Mouse (Mus musculus): ENCODE measurements around the gene Dnajc21. TPM values are rescaled to one million over a fixed set of nuclear protein-coding genes. Genes with fewer than 3 reads are reported as not detected.
"Not testable (repeated sequence)": the region's sequence is repeated elsewhere in the genome, so short reads cannot be mapped to it uniquely, and the experiment has no call there.

Dnajc21 gene
- polyA plus RNA-seq (2015; fragmentation: Nextera tagmentation; extraction: Ambion mirVana) = 12.1 and 12.3 TPM in 2 replicates

DNA sequence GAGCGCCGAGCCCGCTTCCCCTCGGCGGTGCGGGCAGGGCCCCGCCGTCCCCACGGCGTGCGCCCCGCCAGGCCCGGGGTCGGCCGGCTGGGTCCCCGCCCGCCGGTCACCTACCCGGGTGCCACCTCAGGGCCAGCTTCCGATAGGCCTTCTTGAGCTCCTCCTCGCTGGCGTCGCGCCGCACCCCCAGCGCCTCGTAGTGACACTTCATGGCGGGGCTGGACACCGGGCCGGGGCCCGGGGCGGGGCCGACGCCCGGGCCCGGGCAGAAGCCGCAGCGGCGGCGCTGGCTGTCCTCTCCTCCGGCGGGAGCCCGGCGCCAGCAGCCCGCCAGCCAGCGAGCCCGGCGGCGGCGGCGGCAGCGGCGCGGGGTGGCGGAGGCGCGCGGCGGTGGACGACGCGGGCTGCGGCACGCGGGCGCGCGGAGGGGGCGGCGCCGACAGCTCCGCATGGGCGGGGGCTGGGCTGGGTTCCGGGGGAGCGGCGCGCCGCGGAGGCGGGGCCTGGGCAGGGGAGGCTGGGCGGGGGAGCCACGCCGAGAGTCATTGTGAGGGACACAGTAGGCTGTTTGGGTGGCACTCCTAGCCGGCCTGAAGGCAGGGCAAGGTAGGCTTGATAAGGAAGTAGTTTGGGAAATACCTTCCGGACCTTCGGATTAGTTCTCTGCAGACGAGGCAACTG is at the start of gene Dnajc21:
TSS of gene Dnajc21 (minus strand) at position 366 of the 681 bp plus-strand sequence.
- peak within 1 kb of the TSS; percentile 87 for H3K9ac ChIP-seq
- peaks cover 14% of the 10 kb centered on the region for H3K4me1 ChIP-seq
- peaks cover 8% of the 10 kb centered on the region for H3K36me3 ChIP-seq
- H3K4me2 ChIP-seq (replicated peaks) = peak within 1 kb of the TSS; percentile 89
- no peaks in the 10 kb centered on the region for H3K27me3 ChIP-seq
- H3K4me3 ChIP-seq = peak within 1 kb of the TSS; percentile 87
- peak; percentile 95 for ATAC-seq (ENCODE audit: low FRiP score, low read depth)
- WGBS = under 1% methylated on average over 59 of the region's 87 CpGs
- no peaks in the 10 kb centered on the region for H3K9me3 ChIP-seq
- H3K27ac ChIP-seq = peak within 1 kb of the TSS; percentile 67; the same call in 1 of the 2 replicates

DNA sequence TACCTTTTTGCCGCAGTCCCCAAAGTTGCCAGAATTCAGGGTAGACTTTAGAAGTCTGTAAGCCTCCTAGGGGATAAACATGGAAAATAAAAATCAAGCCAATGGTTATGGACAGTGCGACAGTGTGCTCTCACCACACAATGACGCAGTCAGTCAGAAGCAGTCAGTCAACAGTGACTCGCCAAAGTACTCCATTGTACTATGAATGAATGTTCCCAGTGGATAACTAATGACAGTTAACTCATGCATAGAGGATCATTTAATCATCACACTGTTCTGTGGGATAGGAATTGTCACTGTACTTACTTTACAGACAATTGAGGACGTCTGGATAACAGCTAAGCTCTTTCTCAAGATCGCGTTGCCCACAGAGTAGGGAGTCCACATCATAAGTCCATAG is 44.9 kb upstream of the Dnajc21 start:
- no peak for ATAC-seq (ENCODE audit: low FRiP score, low read depth)
- Histone ChIP-seq H3K9me3 (no peaks in the 10 kb centered on the region), H3K9ac (no peak overlapping the region), H3K27ac (no peak overlapping the region), H3K4me3 (no peak overlapping the region), H3K4me1 (no peaks in the 10 kb centered on the region), H3K36me3 (no peaks in the 10 kb centered on the region), H3K27me3 (no peaks in the 10 kb centered on the region), H3K4me2 (replicated peaks) (no peak overlapping the region)
- 87% methylated on average over 7 of the region's 7 CpGs for WGBS

DNA sequence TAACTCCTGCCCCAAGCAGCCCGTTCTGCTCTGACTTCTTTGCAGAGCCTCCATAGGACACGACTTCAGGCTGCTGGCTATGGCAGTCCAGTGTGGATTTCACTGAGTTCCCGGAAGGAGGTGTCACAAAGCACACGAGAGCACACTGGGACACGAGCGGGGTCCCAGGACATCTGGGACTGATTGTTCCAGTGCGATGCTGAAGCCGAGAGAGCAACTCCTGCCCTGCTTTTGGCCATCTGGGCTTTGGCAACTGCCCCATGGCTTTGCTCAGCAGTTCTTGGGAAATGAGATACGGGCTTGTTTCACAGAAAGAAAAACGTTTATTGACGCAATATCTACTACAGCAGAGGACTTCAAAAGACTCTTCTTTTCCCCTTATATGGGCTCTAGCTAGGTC is 35.8 kb upstream of the Dnajc21 start:
- Histone ChIP-seq H3K36me3 (no peaks in the 10 kb centered on the region), H3K9me3 (no peaks in the 10 kb centered on the region), H3K27ac (no peak overlapping the region), H3K4me1 (0 out of 2 replicates have a peak, but pooled peaks cover 4% of the 10 kb centered on the region), H3K4me3 (no peak overlapping the region), H3K9ac (no peak overlapping the region), H3K27me3 (no peaks in the 10 kb centered on the region), H3K4me2 (replicated peaks) (peak overlapping the region; percentile 26)
- ATAC-seq (ENCODE audit: low FRiP score, low read depth) = no peak
- 23% methylated on average over 11 of the region's 11 CpGs for WGBS

DNA sequence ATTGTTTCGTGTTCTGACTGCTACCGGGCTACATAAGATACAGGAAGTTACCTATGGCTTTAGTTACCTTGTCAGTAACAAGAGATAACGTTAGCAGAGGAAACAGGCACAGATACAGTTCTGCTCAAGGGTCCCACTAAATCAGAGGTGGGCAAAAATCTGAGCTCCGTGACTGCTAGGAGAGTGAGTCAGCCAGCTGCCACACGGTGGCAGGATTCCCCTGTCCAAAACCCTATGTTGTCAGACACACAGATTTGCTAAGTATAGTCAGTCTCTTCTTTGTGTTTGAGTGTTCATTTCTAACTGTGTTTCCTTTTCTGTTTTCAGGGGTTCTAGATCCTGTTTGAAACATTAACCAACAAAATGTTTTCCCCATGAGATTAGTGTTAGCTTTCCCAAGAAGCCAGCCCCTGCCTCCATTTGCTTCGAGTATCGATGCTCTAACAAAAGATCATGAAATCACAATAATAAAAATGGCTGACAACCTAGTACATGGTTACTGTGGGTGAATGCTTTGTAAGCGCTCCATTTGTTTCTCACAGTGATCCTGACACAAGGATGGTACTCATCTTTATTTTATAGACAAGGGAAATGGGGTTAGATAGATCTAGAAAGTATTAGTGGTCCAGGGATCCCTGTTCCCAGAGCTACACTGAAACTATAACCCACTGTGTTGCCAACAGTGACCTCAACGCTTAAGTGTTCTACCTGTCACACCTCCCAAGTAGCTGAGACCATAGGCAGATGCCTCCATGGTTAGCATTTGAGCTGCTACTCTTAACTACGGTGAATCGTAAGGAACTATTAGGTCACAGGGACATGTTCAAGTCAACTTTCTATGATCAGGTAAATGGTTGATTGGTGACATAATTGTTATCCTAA is 30.8 kb upstream of the Dnajc21 start:
- peaks cover 4% of the 10 kb centered on the region for H3K36me3 ChIP-seq
- H3K9me3 ChIP-seq = no peaks in the 10 kb centered on the region
- H3K4me2 ChIP-seq (replicated peaks) = no peak overlapping the region
- H3K4me3 ChIP-seq = no peak overlapping the region
- H3K4me1 ChIP-seq = 0 out of 2 replicates have a peak, but pooled peaks cover 2% of the 10 kb centered on the region
- H3K27me3 ChIP-seq = no peaks in the 10 kb centered on the region
- ATAC-seq (ENCODE audit: low FRiP score, low read depth) = peak; percentile 85
- H3K27ac ChIP-seq = no peak overlapping the region
- WGBS = 53% methylated on average over 11 of the region's 11 CpGs
- H3K9ac ChIP-seq = no peak overlapping the region

DNA sequence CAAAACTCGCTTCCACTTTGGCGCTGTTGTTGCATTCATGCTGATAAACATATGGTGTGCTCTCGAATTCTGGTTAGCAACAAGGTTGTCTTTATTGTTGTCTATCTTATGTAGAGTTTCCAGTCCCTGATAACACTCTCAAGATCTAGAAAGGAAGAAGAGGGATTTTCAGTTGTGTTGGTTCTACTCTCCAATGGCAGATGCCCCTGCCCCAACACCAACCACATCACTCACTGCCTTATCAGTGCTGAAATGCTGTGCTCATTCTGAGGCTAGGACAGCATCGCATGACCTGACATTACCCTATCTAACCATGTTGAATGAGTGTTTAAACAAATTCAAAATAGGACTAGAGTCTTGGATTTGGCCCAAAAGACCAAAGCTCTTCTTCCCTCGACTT is 29.7 kb upstream of the Dnajc21 start:
- no peaks in the 10 kb centered on the region for H3K27me3 ChIP-seq
- WGBS = 85% methylated on average over 5 of the region's 5 CpGs
- no peak for ATAC-seq (ENCODE audit: low FRiP score, low read depth)
- no peak overlapping the region for H3K27ac ChIP-seq
- H3K4me2 ChIP-seq (replicated peaks) = no peak overlapping the region
- peaks cover 8% of the 10 kb centered on the region for H3K36me3 ChIP-seq
- no peak overlapping the region for H3K9ac ChIP-seq
- no peaks in the 10 kb centered on the region for H3K4me1 ChIP-seq
- H3K9me3 ChIP-seq = no peaks in the 10 kb centered on the region
- no peak overlapping the region for H3K4me3 ChIP-seq

DNA sequence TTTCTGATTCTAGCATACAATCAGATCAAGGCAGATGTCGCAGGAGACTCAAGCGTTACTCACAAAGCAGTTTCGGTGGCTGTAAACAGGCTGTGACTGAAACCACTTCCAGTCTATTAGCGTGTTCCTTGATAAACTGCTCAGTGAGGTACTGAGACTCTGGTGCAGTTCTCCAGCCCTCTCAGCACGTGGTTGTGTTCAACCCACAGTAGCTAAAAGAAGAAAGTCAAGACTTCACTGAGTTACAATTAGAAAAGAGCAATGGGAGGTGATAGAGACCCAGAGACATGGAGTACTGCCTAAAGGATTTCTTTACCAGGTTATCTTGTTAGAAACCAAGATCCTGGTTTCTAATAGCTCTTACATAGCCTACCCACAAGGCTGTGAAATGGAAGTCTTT is 29.3 kb upstream of the Dnajc21 start:
- Histone ChIP-seq H3K4me1 (no peaks in the 10 kb centered on the region), H3K9me3 (no peaks in the 10 kb centered on the region), H3K9ac (no peak overlapping the region), H3K27me3 (no peaks in the 10 kb centered on the region), H3K27ac (no peak overlapping the region), H3K4me3 (no peak overlapping the region), H3K4me2 (replicated peaks) (no peak overlapping the region), H3K36me3 (peaks cover 10% of the 10 kb centered on the region)
- no peak for ATAC-seq (ENCODE audit: low FRiP score, low read depth)
- 72% methylated on average over 5 of the region's 5 CpGs for WGBS

DNA sequence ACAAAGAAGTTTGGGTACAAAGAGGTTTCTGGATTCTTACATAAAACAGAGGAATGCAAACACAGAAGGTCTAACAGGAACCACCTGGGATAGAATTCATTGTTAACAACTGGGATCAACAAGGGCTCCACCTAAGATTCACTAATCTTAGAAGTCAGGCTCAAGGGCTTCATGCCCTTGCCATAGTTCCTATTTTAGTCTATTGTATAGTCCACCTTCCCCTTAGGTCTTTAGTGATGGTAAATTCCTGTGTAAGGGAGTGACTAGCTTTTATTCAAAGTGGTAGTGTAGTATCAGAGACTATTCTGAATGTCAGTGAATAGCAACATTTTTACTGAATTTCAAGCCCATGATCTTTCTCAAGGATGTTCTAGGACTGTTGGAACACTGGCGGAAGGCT is 26.4 kb upstream of the Dnajc21 start:
- H3K27ac ChIP-seq; ATAC-seq (ENCODE audit: low FRiP score, low read depth); H3K4me1 ChIP-seq; H3K4me2 ChIP-seq (replicated peaks); H3K4me3 ChIP-seq; H3K27me3 ChIP-seq; H3K9ac ChIP-seq; H3K9me3 ChIP-seq: not testable (repeated sequence)
- H3K36me3 ChIP-seq = peaks cover 39% of the 10 kb centered on the region
- 97% methylated on average over 1 of the region's 1 CpGs for WGBS

DNA sequence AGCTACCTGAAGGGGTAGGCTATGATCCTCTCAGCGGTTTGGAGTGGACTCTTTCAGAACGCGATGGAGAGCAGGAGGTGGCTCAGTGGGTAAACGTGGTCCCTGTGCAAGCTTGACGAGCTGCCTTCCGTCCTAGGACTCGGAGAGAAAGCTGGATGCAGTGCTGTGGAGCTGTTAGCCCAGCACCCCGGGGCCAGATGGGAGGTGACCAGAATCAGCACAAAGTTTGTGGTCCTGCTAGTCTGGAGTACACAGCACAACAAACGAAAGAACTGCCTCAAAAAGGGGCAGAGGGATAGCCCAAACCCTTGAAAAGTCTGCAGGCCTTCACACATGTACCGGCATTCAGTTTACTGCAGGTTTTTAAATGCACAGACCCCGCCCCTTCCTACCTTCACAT is 25.6 kb upstream of the Dnajc21 start:
- no peak overlapping the region for H3K9ac ChIP-seq
- no peak overlapping the region for H3K4me2 ChIP-seq (replicated peaks)
- H3K27me3 ChIP-seq = no peaks in the 10 kb centered on the region
- H3K9me3 ChIP-seq = no peaks in the 10 kb centered on the region
- no peak for ATAC-seq (ENCODE audit: low FRiP score, low read depth)
- H3K4me3 ChIP-seq = no peak overlapping the region
- WGBS = 93% methylated on average over 11 of the region's 11 CpGs
- H3K36me3 ChIP-seq = peaks cover 39% of the 10 kb centered on the region
- H3K27ac ChIP-seq = no peak overlapping the region
- no peaks in the 10 kb centered on the region for H3K4me1 ChIP-seq

DNA sequence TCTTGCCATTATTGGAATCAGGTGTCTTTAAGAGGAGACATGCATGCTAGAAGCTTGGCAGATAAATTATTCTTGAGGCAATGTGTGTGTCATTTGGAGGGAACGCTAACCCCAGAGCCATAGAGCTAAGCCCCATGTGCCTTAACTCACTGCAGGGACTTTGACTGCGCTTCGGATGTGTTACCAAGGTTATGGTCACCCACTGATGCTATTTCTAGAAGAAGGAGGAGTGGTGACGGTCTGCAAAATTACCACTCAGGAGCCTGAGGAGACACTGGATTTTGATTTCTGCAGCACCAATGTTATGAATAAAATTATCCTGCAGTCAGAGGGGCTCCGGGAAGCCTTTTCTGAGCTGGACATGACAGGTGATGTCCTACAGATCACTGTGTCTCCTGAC is 19.8 kb upstream of the Dnajc21 start:
- H3K36me3 ChIP-seq = peaks cover 47% of the 10 kb centered on the region
- ATAC-seq (ENCODE audit: low FRiP score, low read depth) = no peak
- H3K27ac ChIP-seq = no peak overlapping the region
- WGBS = 87% methylated on average over 5 of the region's 5 CpGs
- H3K4me2 ChIP-seq (replicated peaks) = no peak overlapping the region
- no peak overlapping the region for H3K4me3 ChIP-seq
- H3K4me1 ChIP-seq = peaks cover 12% of the 10 kb centered on the region
- H3K9ac ChIP-seq = no peak overlapping the region
- H3K27me3 ChIP-seq = no peaks in the 10 kb centered on the region
- H3K9me3 ChIP-seq = no peaks in the 10 kb centered on the region

DNA sequence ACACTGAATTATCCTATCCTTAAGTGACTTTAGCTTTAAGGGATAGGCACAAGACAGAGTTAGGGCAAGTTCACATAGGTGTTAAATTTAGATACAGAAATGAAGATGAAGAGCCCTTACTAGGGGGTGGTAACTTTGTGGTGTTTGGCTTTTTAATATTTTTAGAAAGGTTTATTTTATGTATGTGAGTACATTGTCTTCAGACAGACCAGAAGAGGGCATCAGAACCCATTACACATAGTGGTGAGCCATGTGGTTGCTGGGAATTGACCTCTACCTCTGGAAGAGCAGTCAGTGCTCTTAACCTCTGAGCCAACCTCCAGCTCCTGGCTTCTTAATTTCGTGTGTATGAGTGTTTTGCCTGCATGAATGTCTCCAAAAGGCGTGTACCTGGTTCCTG is 16.9 kb upstream of the Dnajc21 start:
- 60% methylated on average over 2 of the region's 2 CpGs for WGBS
- ATAC-seq (ENCODE audit: low FRiP score, low read depth) = no peak

DNA sequence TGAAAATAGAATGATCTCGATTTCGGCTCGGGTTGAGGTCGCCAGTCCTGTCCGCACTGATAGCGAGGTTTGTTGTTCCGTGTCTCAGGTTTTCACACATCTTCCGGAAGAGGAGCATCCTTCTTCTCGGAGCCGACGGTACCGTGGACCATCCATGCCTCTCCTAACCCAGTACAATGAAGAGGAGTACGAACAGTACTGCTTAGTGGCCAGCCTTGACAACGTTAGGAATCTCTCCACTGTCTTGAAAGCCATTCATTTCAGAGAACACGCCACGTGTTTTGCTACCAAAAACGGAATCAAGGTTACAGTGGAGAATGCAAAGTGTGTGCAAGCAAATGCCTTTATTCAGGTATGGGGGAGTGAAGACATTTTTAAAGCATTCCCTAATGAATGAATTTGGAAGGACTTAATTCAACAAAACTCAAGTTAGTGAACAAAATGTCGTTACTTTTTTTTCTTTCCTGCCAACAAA is 16.1 kb upstream of the Dnajc21 start:
- peak overlapping the region; percentile 80 for H3K4me2 ChIP-seq (replicated peaks)
- H3K4me1 ChIP-seq = peaks cover 23% of the 10 kb centered on the region
- peak overlapping the region; percentile 87 for H3K9ac ChIP-seq
- ATAC-seq (ENCODE audit: low FRiP score, low read depth) = peak; percentile 17
- peak overlapping the region; percentile 79 for H3K27ac ChIP-seq
- WGBS = under 1% methylated on average over 18 of the region's 18 CpGs
- H3K27me3 ChIP-seq = no peaks in the 10 kb centered on the region
- H3K36me3 ChIP-seq = peaks cover 35% of the 10 kb centered on the region
- no peaks in the 10 kb centered on the region for H3K9me3 ChIP-seq
- H3K4me3 ChIP-seq = peak overlapping the region; percentile 83

More for the DNA sequence above, 16.9 kb upstream of the Dnajc21 start:
- Histone ChIP-seq H3K9me3 (no peaks in the 10 kb centered on the region), H3K4me3 (peak overlapping the region; percentile 83), H3K36me3 (peaks cover 34% of the 10 kb centered on the region), H3K4me2 (replicated peaks) (peak overlapping the region; percentile 80), H3K4me1 (peaks cover 23% of the 10 kb centered on the region), H3K27me3 (no peaks in the 10 kb centered on the region), H3K9ac (peak overlapping the region; percentile 39; the same call in 1 of the 2 replicates), H3K27ac (no peak overlapping the region)
